Mouse (Mus musculus): ENCODE measurements at regions not wholly inside any gene's neighbourhood (a gene's known extent, or its start where the extent isn't known, plus 50 kb on each side); places are given as distances from the start of the nearest gene placed in this dataset.

DNA sequence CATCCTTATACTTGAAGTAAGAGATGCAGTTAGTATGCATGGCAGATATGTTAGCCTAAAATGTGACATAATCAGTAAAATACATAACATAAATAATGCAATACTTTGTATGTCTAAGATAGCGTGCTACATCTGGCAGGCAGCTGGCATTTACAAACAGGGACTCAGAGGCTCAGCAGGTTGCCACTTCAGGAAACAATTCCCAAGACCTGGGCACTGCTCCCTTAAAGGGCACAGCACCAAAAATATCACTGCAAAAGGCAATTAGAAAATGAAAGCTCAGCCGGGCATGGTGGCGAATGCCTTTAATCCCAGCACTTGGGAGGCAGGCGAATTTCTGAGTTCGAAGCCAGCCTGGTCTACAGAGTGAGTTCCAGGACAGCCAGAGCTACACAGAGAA, 544.0 kb downstream of the Zfp704 start:
- CTCF ChIA-PET: interaction anchor here (0.6 to 1.0 kb wide), 2 partner anchors 101 to 105 kb away, joined by 3 read pairs; no protein-coding TSS in a partner anchor

DNA sequence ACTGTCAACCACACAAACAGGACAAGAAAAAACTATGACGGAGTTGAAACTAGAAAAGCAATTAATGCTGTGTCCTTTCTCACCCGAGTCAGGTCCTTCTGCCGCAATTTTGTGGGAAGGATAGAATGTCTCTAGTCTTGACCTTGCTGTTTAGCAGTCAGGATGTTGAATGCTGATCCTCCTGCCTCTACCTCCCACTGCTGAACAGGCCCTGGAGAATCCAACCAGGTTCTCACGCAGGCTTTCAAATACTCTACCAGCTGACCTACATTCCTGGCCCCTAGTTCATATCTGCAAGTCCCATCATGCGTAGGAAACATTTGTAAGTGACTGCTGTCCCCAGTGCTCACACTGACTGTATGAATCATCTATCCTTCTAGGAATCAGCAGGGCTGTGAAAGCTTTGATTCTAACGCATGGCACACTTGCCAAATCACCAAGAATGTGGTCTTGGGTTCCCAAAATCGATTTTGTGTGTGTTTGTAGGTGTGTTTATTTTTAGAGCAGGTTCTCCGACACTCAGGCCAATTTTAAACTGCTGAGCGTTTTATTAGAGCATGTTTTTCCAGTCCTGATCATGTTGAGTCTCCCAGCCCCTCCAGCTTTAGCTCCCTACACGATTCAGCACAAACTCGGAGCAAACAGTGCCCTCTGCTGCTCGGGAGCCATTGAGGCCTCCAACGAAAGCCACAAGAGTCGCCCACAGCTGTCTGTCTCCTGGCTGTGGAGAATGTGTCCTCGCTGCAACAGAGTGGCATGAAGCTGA, 545.4 kb downstream of the Zfp704 start:
- CTCF ChIA-PET: interaction anchor here (0.7 kb wide), 1 partner anchor 110 kb away, joined by 5 read pairs; no protein-coding TSS in a partner anchor

DNA sequence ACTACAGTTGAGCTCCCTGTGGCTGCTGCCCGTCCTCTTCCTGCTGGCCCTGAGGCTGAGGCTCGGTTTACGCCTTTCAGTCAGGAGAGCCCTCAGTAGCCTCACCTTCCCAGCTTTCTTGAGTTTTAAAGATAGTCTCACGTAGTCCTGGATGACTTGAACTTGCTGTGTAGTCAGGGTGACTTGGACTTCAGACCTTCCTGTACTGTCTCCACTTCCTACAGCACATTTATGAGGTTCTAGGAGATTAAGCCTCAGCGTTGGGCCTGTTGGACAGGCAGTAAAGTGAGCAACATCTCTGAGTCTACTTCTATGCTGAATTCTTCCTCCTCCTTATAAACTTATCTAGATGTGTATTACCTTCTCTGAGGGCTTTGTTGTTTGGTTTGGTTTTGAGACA, 546.2 kb downstream of the Zfp704 start:
- CTCF ChIA-PET: no interaction called here

DNA sequence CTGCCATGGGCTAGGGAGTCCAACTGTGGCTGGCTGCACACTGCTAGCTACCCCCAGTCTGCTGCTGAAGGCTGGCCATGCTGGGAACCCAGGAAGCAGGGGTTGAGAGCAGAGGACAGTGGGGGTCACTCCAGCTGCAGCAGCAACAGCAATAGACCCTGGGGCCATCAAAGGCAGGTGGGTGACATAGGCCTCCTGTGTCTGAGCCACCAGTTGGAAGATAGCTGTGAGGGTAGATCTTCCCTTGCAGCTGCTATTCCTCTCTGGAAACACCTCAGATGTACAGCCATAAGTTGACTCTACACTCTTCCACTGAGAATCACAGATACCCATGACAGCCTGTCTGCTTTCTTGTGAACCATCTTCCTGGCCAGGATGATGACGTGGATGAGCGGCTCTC, 548.5 kb downstream of the Zfp704 start:
- CTCF ChIA-PET: interaction anchor here (0.6 kb wide), 1 partner anchor 339 kb away, joined by 9 read pairs; no protein-coding TSS in a partner anchor

GRCm38 (mm10) chr3:9057703-9058102, 552.2 kb downstream of the Zfp704 start:
- CTCF ChIA-PET: interaction anchor here (1.2 kb wide), 1 partner anchor 101 kb away, joined by 3 read pairs; no protein-coding TSS in a partner anchor

DNA sequence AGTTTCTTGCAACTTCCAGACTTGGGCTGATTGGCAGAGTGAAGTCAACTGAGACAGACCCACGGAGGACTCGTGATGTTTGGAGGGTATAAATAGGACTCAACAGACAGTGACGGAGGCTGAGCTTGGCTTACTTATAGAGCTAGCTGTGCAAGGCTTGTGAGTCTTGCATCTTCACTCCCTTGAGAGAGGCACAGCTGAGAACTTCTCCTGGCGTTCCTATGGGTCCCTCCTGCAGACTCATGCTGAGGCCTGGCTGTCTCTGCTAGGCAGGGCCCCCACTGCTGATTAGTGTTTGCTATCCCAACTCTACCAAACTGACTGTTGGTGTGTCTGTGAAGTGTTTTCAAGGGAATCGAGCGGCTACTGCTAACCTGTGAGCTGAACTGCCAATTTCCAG, 553.0 kb downstream of the Zfp704 start:
- CTCF ChIA-PET: interaction anchor here (0.7 to 1.2 kb wide), 2 partner anchors 100 to 240 kb away, joined by 3 read pairs; no protein-coding TSS in a partner anchor

- CTCF ChIA-PET: interaction anchor here (0.7 kb wide), 1 partner anchor 86 kb away, joined by 4 read pairs; no protein-coding TSS in a partner anchor
Measured at GRCm38 (mm10) chr3:9055780-9056179, 554.1 kb downstream of the Zfp704 start.
